25 mouse cellular contexts compared by ENCODE assay signal in genomic region chr10:96502736-96503135, GRCm38 (mm10).
DNase-seq lines count a peak whose midpoint lies in the region; ATAC-seq and TF ChIP-seq lines count a peak whose summit lies in the region.
"Had no signal": no experiment of that assay in that cellular context is flagged by ENCODE, and none has a peak within 500 bp of the region (broad histone marks: within the 10 kb centered on the region; RNA-seq: fewer than 3 reads in every experiment).

No protein-coding gene starts in this region.

- WGBS in midbrain, embryonic 13.5 days = 78% methylated on average over 6 of the region's 6 CpGs

- DNase-seq in cerebellum, adult 8-10 months = peak; percentile 78
- peak; percentile 79 to 80 for DNase-seq in cerebellum, postnatal 25 days
- DNase-seq in thymus, postnatal 14 days = no peak
- DNase-seq: adrenal gland, postnatal 36 days; B cell, adult 2 months; gastrocnemius, postnatal 25 days; heart, postnatal 4 days; kidney, adult 11 months; kidney, postnatal 14 days; layer of hippocampus, adult 9-11 months; liver, embryonic 13.5 days; thymus, postnatal 4 days had no signal

- peak overlapping the region; percentile 59 for H3K27ac ChIP-seq in bone marrow macrophage, adult 2 months (ENCODE audit: insufficient read depth, low read depth, low read length)
- H3K27ac ChIP-seq in brown adipose tissue, adult 24 weeks (replicated peaks; ENCODE audit: low read depth, low read length) = peak overlapping the region; percentile 62
- no peak overlapping the region for H3K27ac ChIP-seq in midbrain, embryonic 13.5 days
- H3K27ac ChIP-seq: forebrain, embryonic 15.5 days; hindbrain, embryonic 13.5 days; limb, embryonic 10.5 days; limb, embryonic 15.5 days; liver, embryonic 13.5 days; midbrain, embryonic 12.5 days; neural tube, embryonic 13.5 days; stomach, embryonic 15.5 days had no signal

- no peaks in the 10 kb centered on the region for H3K9me3 ChIP-seq in midbrain, embryonic 13.5 days
- H3K9me3 ChIP-seq: forebrain, embryonic 15.5 days; hindbrain, embryonic 13.5 days; limb, embryonic 10.5 days; limb, embryonic 15.5 days; liver, embryonic 13.5 days; midbrain, embryonic 12.5 days; neural tube, embryonic 13.5 days; stomach, embryonic 15.5 days had no signal

- TF ChIP-seq POLR2A in bone marrow macrophage, adult 2 months (IDR thresholded peaks at IDR 0.05; ENCODE audit: borderline replicate concordance, low read depth, low read length) = no peak

- no peak for ATAC-seq in erythroid progenitor cell, adult 5-6 weeks (replicated peaks; ENCODE audit: low FRiP score, poor library complexity, severe bottlenecking)
- no peak for ATAC-seq in midbrain, embryonic 13.5 days
- ATAC-seq: forebrain, embryonic 15.5 days; inflammation-experienced regulatory T-cells, adult 6 months had no signal

- no peak overlapping the region for H3K4me3 ChIP-seq in bone marrow macrophage, adult 2 months (ENCODE audit: insufficient read depth, low read length)
- no peak overlapping the region for H3K4me3 ChIP-seq in brown adipose tissue, adult 24 weeks (ENCODE audit: insufficient read depth, low read depth, low read length)
- no peak overlapping the region for H3K4me3 ChIP-seq in midbrain, embryonic 13.5 days (replicated peaks)
- H3K4me3 ChIP-seq: forebrain, embryonic 15.5 days; hindbrain, embryonic 13.5 days; limb, embryonic 10.5 days; limb, embryonic 15.5 days; liver, embryonic 13.5 days; midbrain, embryonic 12.5 days; neural tube, embryonic 13.5 days; stomach, embryonic 15.5 days had no signal

- H3K4me2 ChIP-seq in midbrain, embryonic 13.5 days (replicated peaks) = no peak overlapping the region
- H3K4me2 ChIP-seq: forebrain, embryonic 15.5 days; heart, embryonic 11.5 days; hindbrain, embryonic 13.5 days; limb, embryonic 15.5 days; liver, embryonic 13.5 days; midbrain, embryonic 12.5 days; neural tube, embryonic 13.5 days; stomach, embryonic 15.5 days had no signal

- no peaks in the 10 kb centered on the region for H3K36me3 ChIP-seq in midbrain, embryonic 13.5 days
- H3K36me3 ChIP-seq: forebrain, embryonic 15.5 days; hindbrain, embryonic 13.5 days; limb, embryonic 10.5 days; limb, embryonic 15.5 days; liver, embryonic 13.5 days; midbrain, embryonic 12.5 days; neural tube, embryonic 13.5 days; stomach, embryonic 15.5 days had no signal

- no peak for TF ChIP-seq CTCF in bone marrow macrophage, adult 2 months (IDR thresholded peaks at IDR 0.05; ENCODE audit: low read depth, low read length)

- peaks cover 21% of the 10 kb centered on the region for H3K4me1 ChIP-seq in bone marrow macrophage, adult 2 months (ENCODE audit: control insufficient read depth, insufficient read depth, low read length)
- peaks cover 6% of the 10 kb centered on the region; the same call in 1 of the 2 replicates for H3K4me1 ChIP-seq in brown adipose tissue, adult 24 weeks (ENCODE audit: control insufficient read depth, insufficient read depth, insufficient read length, low read length)
- H3K4me1 ChIP-seq in midbrain, embryonic 13.5 days (replicated peaks) = no peaks in the 10 kb centered on the region
- H3K4me1 ChIP-seq: forebrain, embryonic 15.5 days; hindbrain, embryonic 13.5 days; limb, embryonic 10.5 days; limb, embryonic 15.5 days; liver, embryonic 13.5 days; midbrain, embryonic 12.5 days; neural tube, embryonic 13.5 days; stomach, embryonic 15.5 days had no signal

- H3K9ac ChIP-seq in midbrain, embryonic 13.5 days (replicated peaks) = no peak overlapping the region
- H3K9ac ChIP-seq: forebrain, embryonic 15.5 days; hindbrain, embryonic 13.5 days; limb, embryonic 15.5 days; liver, embryonic 13.5 days; midbrain, embryonic 12.5 days; neural tube, embryonic 13.5 days; stomach, embryonic 15.5 days had no signal

- H3K27me3 ChIP-seq in midbrain, embryonic 13.5 days = no peaks in the 10 kb centered on the region
- H3K27me3 ChIP-seq: forebrain, embryonic 15.5 days; hindbrain, embryonic 13.5 days; limb, embryonic 15.5 days; liver, embryonic 13.5 days; midbrain, embryonic 12.5 days; neural tube, embryonic 13.5 days; stomach, embryonic 15.5 days had no signal
